In genomic region chr4:117041283-117041721, GRCm38 (mm10) we compare ENCODE assay signal across 8 mouse cellular contexts. TPM values are rescaled to one million over a fixed set of nuclear protein-coding genes. Genes with fewer than 3 reads are reported as not detected.
A peak's percentile ranks its signal among the peaks of the same experiment; 100 is the strongest.
DNase-seq lines count a peak whose midpoint lies in the region; ATAC-seq and TF ChIP-seq lines count a peak whose summit lies in the region.
"Had no signal": no experiment of that assay in that cellular context is flagged by ENCODE, and none has a peak within 500 bp of the region (broad histone marks: within the 10 kb centered on the region; RNA-seq: fewer than 3 reads in every experiment).

No protein-coding gene starts in this region.

- H3K9ac ChIP-seq in hindbrain, embryonic 14.5 days = no peak overlapping the region
- H3K9ac ChIP-seq in lung, embryonic 14.5 days = no peak overlapping the region

- no peak for TF ChIP-seq POLR2A in bone marrow, adult 2 months (IDR thresholded peaks at IDR 0.05; ENCODE audit: borderline replicate concordance, control insufficient read depth, low read depth, low read length)
- TF ChIP-seq POLR2A in small intestine, adult 2 months (IDR thresholded peaks at IDR 0.05; ENCODE audit: low read depth, low read length) = no peak

- H3K9me3 ChIP-seq in hindbrain, embryonic 14.5 days (ENCODE audit: control insufficient read depth, low read length) = no peaks in the 10 kb centered on the region
- H3K9me3 ChIP-seq in lung, embryonic 14.5 days (ENCODE audit: low read depth, low read length) = no peaks in the 10 kb centered on the region

- no peaks in the 10 kb centered on the region; the same call in 1 of the 2 replicates for H3K4me1 ChIP-seq in bone marrow, adult 2 months (ENCODE audit: control insufficient read depth, insufficient read depth, low read length)
- H3K4me1 ChIP-seq in hindbrain, embryonic 14.5 days (replicated peaks; ENCODE audit: control insufficient read depth, insufficient read depth, low read length) = peaks cover 22% of the 10 kb centered on the region
- H3K4me1 ChIP-seq in lung, embryonic 14.5 days (ENCODE audit: insufficient read depth) = peaks cover 15% of the 10 kb centered on the region
- peaks cover 3% of the 10 kb centered on the region; the same call in 1 of the 2 replicates for H3K4me1 ChIP-seq in small intestine, adult 2 months (ENCODE audit: control insufficient read depth, insufficient read depth, insufficient read length, low read length)

- 24% methylated on average over 4 of the region's 4 CpGs for WGBS in bone marrow, adult 2 months
- WGBS in hindbrain, embryonic 14.5 days = 52% methylated on average over 4 of the region's 4 CpGs
- 20% methylated on average over 4 of the region's 4 CpGs for WGBS in lung, embryonic 14.5 days
- 8% methylated on average over 4 of the region's 4 CpGs for WGBS in small intestine, adult 2 months

- peak; percentile 71 to 91 for DNase-seq in adrenal gland, adult (ENCODE audit: inconsistent age in 2 of 2, low spot score in 1 of 2)
- DNase-seq in gastrocnemius, adult 18-20 months (ENCODE audit: low spot score) = peak; percentile 74
- no peak for DNase-seq in hindbrain, embryonic 14.5 days (ENCODE audit: low spot score)
- DNase-seq in lung, embryonic 14.5 days = peak; percentile 81
- no peak for DNase-seq in spleen, postnatal 10 days (ENCODE audit: low spot score in 2 of 2)

- H3K36me3 ChIP-seq in hindbrain, embryonic 14.5 days (replicated peaks; ENCODE audit: control insufficient read depth, insufficient read depth) = peaks cover 7% of the 10 kb centered on the region; the same call in 1 of the 2 replicates
- no peaks in the 10 kb centered on the region for H3K36me3 ChIP-seq in lung, embryonic 14.5 days (ENCODE audit: insufficient read depth)
- 0 out of 2 replicates have a peak, but pooled peaks cover 1% of the 10 kb centered on the region for H3K36me3 ChIP-seq in small intestine, adult 2 months (ENCODE audit: control insufficient read depth, insufficient read depth, low read length)

- H3K27me3 ChIP-seq in hindbrain, embryonic 14.5 days (ENCODE audit: control insufficient read depth, insufficient read depth, low read length) = no peaks in the 10 kb centered on the region
- no peaks in the 10 kb centered on the region for H3K27me3 ChIP-seq in lung, embryonic 14.5 days (ENCODE audit: insufficient read depth, low read length)
- no peaks in the 10 kb centered on the region for H3K27me3 ChIP-seq in small intestine, adult 2 months (ENCODE audit: control insufficient read depth, insufficient read depth, low read length)

- peak overlapping the region; percentile 68 for H3K27ac ChIP-seq in bone marrow, adult 2 months (ENCODE audit: control insufficient read depth, insufficient read depth, low read depth, low read length, poor library complexity)
- H3K27ac ChIP-seq in hindbrain, embryonic 14.5 days = peak overlapping the region; percentile 55
- no peak overlapping the region for H3K27ac ChIP-seq in lung, embryonic 14.5 days (ENCODE audit: low read depth)
- peak overlapping the region; percentile 48 for H3K27ac ChIP-seq in small intestine, adult 2 months (ENCODE audit: insufficient read depth, low read depth, low read length)

- ATAC-seq in hindbrain, embryonic 14.5 days (ENCODE audit: low FRiP score) = peak; percentile 27; the same call in 1 of the 2 replicates
- peak; percentile 82 for ATAC-seq in lung, embryonic 14.5 days (ENCODE audit: insufficient read depth)

- H3K4me3 ChIP-seq in bone marrow, adult 2 months (replicated peaks; ENCODE audit: control insufficient read depth, low read depth, low read length) = no peak overlapping the region
- H3K4me3 ChIP-seq in hindbrain, embryonic 14.5 days (replicated peaks; ENCODE audit: low read length) = no peak overlapping the region
- no peak overlapping the region for H3K4me3 ChIP-seq in lung, embryonic 14.5 days (ENCODE audit: low read depth, low read length)
- H3K4me3 ChIP-seq in small intestine, adult 2 months (ENCODE audit: low read depth, low read length) = no peak overlapping the region
- H3K4me3 ChIP-seq: myocyte had no signal

- H3K4me2 ChIP-seq in hindbrain, embryonic 14.5 days (replicated peaks) = no peak overlapping the region
- peak overlapping the region; percentile 4; the same call in 1 of the 2 replicates for H3K4me2 ChIP-seq in lung, embryonic 14.5 days

- TF ChIP-seq CTCF in bone marrow, adult 2 months (IDR thresholded peaks at IDR 0.05; ENCODE audit: control insufficient read depth, insufficient read depth, low read length) = no peak
- no peak for TF ChIP-seq CTCF in lung, embryonic 14.5 days (IDR thresholded peaks at IDR 0.05; ENCODE audit: low read depth)
- no peak for TF ChIP-seq CTCF in small intestine, adult 2 months (IDR thresholded peaks at IDR 0.05; ENCODE audit: extremely low read depth, insufficient read length, insufficient replicate concordance, low read depth, low read length)

RNA-seq across cellular contexts. Expression of gene Eif2b3, which starts 22.1 kb away (rescaled TPM):
- 13.1 and 23.4 TPM in 2 replicates for polyA plus RNA-seq in bone marrow, adult 2 months (2011; ENCODE audit: insufficient read depth, insufficient read length, low replicate concordance, missing spikeins)
- 10 to 100 TPM; 19.9 to 21.1 TPM for total RNA-seq in gastrocnemius, adult 18-20 months (2021)
- polyA plus RNA-seq in hindbrain, embryonic 14.5 days (2014; fragmentation: Nextera tagmentation; extraction: Ambion mirVana) = 48.6 and 49.4 TPM in 2 replicates
- 43.5 and 45.2 TPM in 2 replicates for polyA plus RNA-seq in lung, embryonic 14.5 days (2014; fragmentation: Nextera tagmentation; extraction: Ambion mirVana)
- polyA plus RNA-seq in small intestine, adult 2 months (2012; rRNA removed) = 0.86 and 1.5 TPM in 2 replicates

RNA-seq across cellular contexts. Expression of gene Hectd3, which starts 46.2 kb away (rescaled TPM):
- 10.3 and 18.7 TPM in 2 replicates for polyA plus RNA-seq in bone marrow, adult 2 months (2011; ENCODE audit: insufficient read depth, insufficient read length, low replicate concordance, missing spikeins)
- total RNA-seq in gastrocnemius, adult 18-20 months (2021) = 10 to 100 TPM; 13.7 to 15.3 TPM
- polyA plus RNA-seq in hindbrain, embryonic 14.5 days (2014; fragmentation: Nextera tagmentation; extraction: Ambion mirVana) = 21.9 and 22.1 TPM in 2 replicates
- 7.9 and 9.1 TPM in 2 replicates for polyA plus RNA-seq in lung, embryonic 14.5 days (2014; fragmentation: Nextera tagmentation; extraction: Ambion mirVana)
- polyA plus RNA-seq in small intestine, adult 2 months (2012; rRNA removed) = 68.8 and 261 TPM in 2 replicates

RNA-seq across cellular contexts. Expression of gene Urod, which starts 47.1 kb away (rescaled TPM):
- polyA plus RNA-seq in bone marrow, adult 2 months (2011; ENCODE audit: insufficient read depth, insufficient read length, low replicate concordance, missing spikeins) = 442 and 477 TPM in 2 replicates
- total RNA-seq in gastrocnemius, adult 18-20 months (2021) = 10 to 100 TPM; 56.7 to 58.3 TPM
- 48.2 and 57.3 TPM in 2 replicates for polyA plus RNA-seq in hindbrain, embryonic 14.5 days (2014; fragmentation: Nextera tagmentation; extraction: Ambion mirVana)
- polyA plus RNA-seq in lung, embryonic 14.5 days (2014; fragmentation: Nextera tagmentation; extraction: Ambion mirVana) = 87.2 and 95.9 TPM in 2 replicates
- 19.8 and 35.5 TPM in 2 replicates for polyA plus RNA-seq in small intestine, adult 2 months (2012; rRNA removed)

RNA-seq across cellular contexts. Expression of gene Ptch2, which starts 54.6 kb away (rescaled TPM):
- 1.5 and 2.8 TPM in 2 replicates for polyA plus RNA-seq in bone marrow, adult 2 months (2011; ENCODE audit: insufficient read depth, insufficient read length, low replicate concordance, missing spikeins)
- under 1 TPM; 0.21 to 0.52 TPM for total RNA-seq in gastrocnemius, adult 18-20 months (2021)
- 5.6 and 7.7 TPM in 2 replicates for polyA plus RNA-seq in hindbrain, embryonic 14.5 days (2014; fragmentation: Nextera tagmentation; extraction: Ambion mirVana)
- polyA plus RNA-seq in lung, embryonic 14.5 days (2014; fragmentation: Nextera tagmentation; extraction: Ambion mirVana) = 12.2 and 14.1 TPM in 2 replicates
- polyA plus RNA-seq in small intestine, adult 2 months (2012; rRNA removed) = 2.4 and 3.7 TPM in 2 replicates

Comparison
In these comparisons a context has a peak if more than half of its experiments do, and no peak if none do; other contexts are left out.
1. DNase-seq: peak in adrenal gland, adult (2 of 2), gastrocnemius, adult 18-20 months (single experiment) and lung, embryonic 14.5 days (single experiment); none in hindbrain, embryonic 14.5 days (single experiment) and spleen, postnatal 10 days (0 of 2).